Mouse (Mus musculus) ovary, adult 18-20 months (tissue): ENCODE measurements at regions not wholly inside any gene's neighbourhood (a gene's known extent, or its start where the extent isn't known, plus 50 kb on each side); places are given as distances from the start of the nearest gene placed in this dataset.
A peak's percentile ranks its signal among the peaks of the same experiment; 100 is the strongest.

Experiments
- DNase-seq: peaks from one replicate; pipeline ENCODE4 v3.0.0; 2022; ENCODE audit warnings: low spot score, mixed read lengths

- DNase-seq = peak; percentile 1
These were observed 492.0 kb downstream of the Gm21739 start for GRCm38 (mm10) chrY:43772246-43772645.
